Mouse (Mus musculus): Measurements from ENCODE around the gene Cers2. TPM values are rescaled to one million over a fixed set of nuclear protein-coding genes. Genes with fewer than 3 reads are reported as not detected.
"Not testable (repeated sequence)": the region's sequence is repeated elsewhere in the genome, so short reads cannot be mapped to it uniquely, and the experiment has no call there.

The Cers2 gene
- polyA plus RNA-seq, 1 experiment from 2014 or later = 182 TPM

DNA sequence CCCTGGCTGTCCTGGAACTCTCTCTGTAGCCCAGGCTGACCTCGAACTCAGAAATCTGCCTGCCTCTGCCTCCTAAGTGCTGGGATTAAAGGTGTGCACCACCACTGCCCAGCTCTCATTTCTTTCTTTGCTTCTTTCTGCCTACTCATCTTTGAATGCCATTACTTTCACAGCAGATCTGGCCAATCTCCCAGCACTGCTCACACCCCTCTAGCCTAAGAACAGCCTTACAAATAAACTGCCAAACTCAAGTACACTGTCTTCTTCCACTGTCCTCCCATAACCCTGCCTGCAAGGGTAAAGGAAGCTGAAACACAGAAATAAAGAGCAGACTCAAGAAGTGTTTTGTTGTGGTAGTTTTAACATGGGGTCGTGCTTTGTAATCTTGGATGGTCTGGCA lies 43.2 kb downstream of the Cers2 start:
- Histone ChIP-seq H3K27ac (ENCODE audit: low read depth, low read length) (no peak overlapping the region), H3K27me3 (replicated peaks; ENCODE audit: control insufficient read depth, insufficient read depth, low read length) (no peaks in the 10 kb centered on the region), H3K9me3 (ENCODE audit: control insufficient read depth, low read length) (no peaks in the 10 kb centered on the region), H3K4me1 (replicated peaks; ENCODE audit: control insufficient read depth, insufficient read depth, low read length) (peaks cover 4% of the 10 kb centered on the region), H3K4me3 (ENCODE audit: low read depth, low read length) (no peak overlapping the region), H3K36me3 (ENCODE audit: control insufficient read depth, insufficient read depth, low read length) (peaks cover 6% of the 10 kb centered on the region; the same call in 1 of the 2 replicates), H3K9ac (ENCODE audit: low read depth, low read length) (no peak overlapping the region), H3K4me2 (no peak overlapping the region)
- WGBS = 93% methylated on average over 2 of the region's 2 CpGs
- DNase-seq (ENCODE audit: low spot score) (no peak), ATAC-seq (replicated peaks; ENCODE audit: low FRiP score) (no peak)

GRCm38 (mm10) chr3:95360276-95360675 lies 45.7 kb downstream of the Cers2 start:
- peak overlapping the region; percentile 48 for H3K27ac ChIP-seq (ENCODE audit: low read depth, low read length)
- not testable (repeated sequence) for H3K4me3 ChIP-seq (ENCODE audit: low read depth, low read length); H3K4me2 ChIP-seq; H3K4me1 ChIP-seq (replicated peaks; ENCODE audit: control insufficient read depth, insufficient read depth, low read length); H3K27me3 ChIP-seq (replicated peaks; ENCODE audit: control insufficient read depth, insufficient read depth, low read length); H3K9ac ChIP-seq (ENCODE audit: low read depth, low read length); ATAC-seq (replicated peaks; ENCODE audit: low FRiP score); H3K9me3 ChIP-seq (ENCODE audit: control insufficient read depth, low read length); H3K36me3 ChIP-seq (ENCODE audit: control insufficient read depth, insufficient read depth, low read length); DNase-seq (ENCODE audit: low spot score)
- 50% methylated on average over 3 of the region's 3 CpGs for WGBS

GRCm38 (mm10) chr3:95370101-95370500 lies 55.5 kb downstream of the Cers2 start:
- Histone ChIP-seq H3K9ac (ENCODE audit: low read depth, low read length) (no peak overlapping the region), H3K27me3 (replicated peaks; ENCODE audit: control insufficient read depth, insufficient read depth, low read length) (no peaks in the 10 kb centered on the region), H3K4me3 (ENCODE audit: low read depth, low read length) (no peak overlapping the region), H3K27ac (ENCODE audit: low read depth, low read length) (no peak overlapping the region), H3K4me2 (no peak overlapping the region), H3K36me3 (ENCODE audit: control insufficient read depth, insufficient read depth, low read length) (no peaks in the 10 kb centered on the region), H3K4me1 (replicated peaks; ENCODE audit: control insufficient read depth, insufficient read depth, low read length) (no peaks in the 10 kb centered on the region), H3K9me3 (ENCODE audit: control insufficient read depth, low read length) (no peaks in the 10 kb centered on the region)
- no peak for DNase-seq (ENCODE audit: low spot score)
- no peak for ATAC-seq (replicated peaks; ENCODE audit: low FRiP score)

Other genes with a start within 250 kb of the Cers2 start
- gene Pip5k1a, start 207.9 kb upstream of the Cers2 start, polyA plus RNA-seq (2014; fragmentation: Nextera tagmentation; extraction: Ambion mirVana) = 10.9 and 12.8 TPM in 2 replicates
- gene Vps72, start 203.8 kb upstream of the Cers2 start, polyA plus RNA-seq (2014; fragmentation: Nextera tagmentation; extraction: Ambion mirVana) = 109 and 111 TPM in 2 replicates
- 1.1 TPM in 2 replicates for gene Tmod4, start 190.3 kb upstream of the Cers2 start, polyA plus RNA-seq (2014; fragmentation: Nextera tagmentation; extraction: Ambion mirVana)
- gene Scnm1, start 180.8 kb upstream of the Cers2 start, polyA plus RNA-seq (2014; fragmentation: Nextera tagmentation; extraction: Ambion mirVana) = 53.1 and 58.5 TPM in 2 replicates
- gene Lysmd1, start 180.7 kb upstream of the Cers2 start, polyA plus RNA-seq (2014; fragmentation: Nextera tagmentation; extraction: Ambion mirVana) = 8.9 and 9.1 TPM in 2 replicates
- gene Tnfaip8l2, start 172.4 kb upstream of the Cers2 start, polyA plus RNA-seq (2014; fragmentation: Nextera tagmentation; extraction: Ambion mirVana) = 4.8 and 5.4 TPM in 2 replicates
- 2.5 and 2.8 TPM in 2 replicates for gene Sema6c, start 154.3 kb upstream of the Cers2 start, polyA plus RNA-seq (2014; fragmentation: Nextera tagmentation; extraction: Ambion mirVana)
- gene Gabpb2, start 96.9 kb upstream of the Cers2 start, polyA plus RNA-seq (2014; fragmentation: Nextera tagmentation; extraction: Ambion mirVana) = 9.1 and 9.3 TPM in 2 replicates
- 93.6 and 102 TPM in 2 replicates for gene Cdc42se1, start 86.1 kb upstream of the Cers2 start, polyA plus RNA-seq (2014; fragmentation: Nextera tagmentation; extraction: Ambion mirVana)
- gene Mllt11, start 82.6 kb upstream of the Cers2 start, polyA plus RNA-seq (2014; fragmentation: Nextera tagmentation; extraction: Ambion mirVana) = 8.6 and 8.7 TPM in 2 replicates
- 0.95 and 1.0 TPM in 2 replicates for gene Gm128, start 73.2 kb upstream of the Cers2 start, polyA plus RNA-seq (2014; fragmentation: Nextera tagmentation; extraction: Ambion mirVana)
- gene Bnipl, start 63.6 kb upstream of the Cers2 start, polyA plus RNA-seq (2014; fragmentation: Nextera tagmentation; extraction: Ambion mirVana) = 0.08 and 0.25 TPM in 2 replicates
- 29.0 and 29.9 TPM in 2 replicates for gene Mindy1, start 33.4 kb upstream of the Cers2 start, polyA plus RNA-seq (2014; fragmentation: Nextera tagmentation; extraction: Ambion mirVana)
- 19.8 and 22.7 TPM in 2 replicates for gene Prune1, start 32.7 kb upstream of the Cers2 start, polyA plus RNA-seq (2014; fragmentation: Nextera tagmentation; extraction: Ambion mirVana)
- 5.5 and 6.7 TPM in 2 replicates for gene Anxa9, start 7.6 kb upstream of the Cers2 start, polyA plus RNA-seq (2014; fragmentation: Nextera tagmentation; extraction: Ambion mirVana)
- gene Setdb1, start 42.4 kb downstream of the Cers2 start, polyA plus RNA-seq (2014; fragmentation: Nextera tagmentation; extraction: Ambion mirVana) = 47.0 and 57.6 TPM in 2 replicates
- not detected in 2 replicates for gene 4930558C23Rik, start 88.0 kb downstream of the Cers2 start, polyA plus RNA-seq (2014; fragmentation: Nextera tagmentation; extraction: Ambion mirVana)
- 26.5 and 29.8 TPM in 2 replicates for gene Arnt, start 119.6 kb downstream of the Cers2 start, polyA plus RNA-seq (2014; fragmentation: Nextera tagmentation; extraction: Ambion mirVana)
- 1.7 and 1.8 TPM in 2 replicates for gene Ctsk, start 184.5 kb downstream of the Cers2 start, polyA plus RNA-seq (2014; fragmentation: Nextera tagmentation; extraction: Ambion mirVana)
- 16.6 and 18.5 TPM in 2 replicates for gene Ctss, start 212.0 kb downstream of the Cers2 start, polyA plus RNA-seq (2014; fragmentation: Nextera tagmentation; extraction: Ambion mirVana)
- 0.13 and 0.23 TPM in 2 replicates for gene Hormad1, start 244.9 kb downstream of the Cers2 start, polyA plus RNA-seq (2014; fragmentation: Nextera tagmentation; extraction: Ambion mirVana)